ENCODE assay signal across 1 mouse cellular context in genomic region chr3:137975435-137975834, GRCm38 (mm10).
TF ChIP-seq lines count a peak whose summit lies in the region.

No protein-coding gene starts in this region.

TF ChIP-seq in MEL, 35 proteins besides CTCF, POLR2A, EP300 and RAD21 (continued from another document):
- peak; percentile 80; the same call in 1 of the 2 replicates for TF ChIP-seq CHD1 (IDR thresholded peaks at IDR 0.05; ENCODE audit: low read depth, low read length)
- TF ChIP-seq JUND (IDR thresholded peaks at IDR 0.05; ENCODE audit: low read depth, low read length) = no peak
- no peak for TF ChIP-seq USF1 (IDR thresholded peaks at IDR 0.05; ENCODE audit: low read depth, low read length)
- TF ChIP-seq KAT2A (conservative IDR thresholded peaks at IDR 0.05; ENCODE audit: low read depth, low read length) = no peak
- no peak for TF ChIP-seq USF2 (IDR thresholded peaks at IDR 0.05; ENCODE audit: borderline replicate concordance in 1 of 2, insufficient read depth in 1 of 2, low read depth in 1 of 2, low read length in 2 of 2)
- TF ChIP-seq MAFK (IDR thresholded peaks at IDR 0.05; ENCODE audit: borderline replicate concordance, low read depth, low read length) = no peak
- no peak for TF ChIP-seq NELFE (IDR thresholded peaks at IDR 0.05; ENCODE audit: low read depth, low read length)
- peak; percentile 76 for TF ChIP-seq MAX (IDR thresholded peaks at IDR 0.05; ENCODE audit: low read length)
- no peak for TF ChIP-seq ZNF384 (IDR thresholded peaks at IDR 0.05; ENCODE audit: low read depth, low read length)
- TF ChIP-seq TCF12 (IDR thresholded peaks at IDR 0.05; ENCODE audit: low read depth, low read length) = no peak
- no peak for TF ChIP-seq POLR2AphosphoS5 (IDR thresholded peaks at IDR 0.05; ENCODE audit: borderline replicate concordance, low read depth, low read length)
- no peak for TF ChIP-seq TAL1 (IDR thresholded peaks at IDR 0.05; ENCODE audit: low read length)
- TF ChIP-seq MEF2A (IDR thresholded peaks at IDR 0.05; ENCODE audit: extremely low read depth, insufficient replicate concordance, low read depth, low read length, poor library complexity, severe bottlenecking) = no peak
- no peak for TF ChIP-seq CHD2 (IDR thresholded peaks at IDR 0.05; ENCODE audit: low read length)
- TF ChIP-seq MXI1 (IDR thresholded peaks at IDR 0.05; ENCODE audit: low read depth, low read length) = peak; percentile 81
- peak; percentile 31; the same call in 1 of the 2 replicates for TF ChIP-seq ETS1 (IDR thresholded peaks at IDR 0.05; ENCODE audit: low read depth, low read length)
- TF ChIP-seq RCOR1 (IDR thresholded peaks at IDR 0.05; ENCODE audit: low read depth, low read length) = no peak
- no peak for TF ChIP-seq GABPA (IDR thresholded peaks at IDR 0.05; ENCODE audit: low read depth, low read length)
- no peak for TF ChIP-seq HCFC1 (IDR thresholded peaks at IDR 0.05; ENCODE audit: low read depth, low read length)
- no peak for TF ChIP-seq NRF1 (IDR thresholded peaks at IDR 0.05; ENCODE audit: insufficient read depth, low read depth, low read length, poor library complexity, severe bottlenecking)
- TF ChIP-seq TBP (IDR thresholded peaks at IDR 0.05; ENCODE audit: low read depth, low read length) = no peak
- TF ChIP-seq ZMIZ1 (IDR thresholded peaks at IDR 0.05; ENCODE audit: low read depth, low read length) = no peak
- TF ChIP-seq GATA1 (IDR thresholded peaks at IDR 0.05; ENCODE audit: low read depth, low read length) = no peak
